Mouse (Mus musculus) intestine, postnatal 0 days (tissue): Measurements from ENCODE around the gene Gm17654. TPM values are rescaled to one million over a fixed set of nuclear protein-coding genes. Genes with fewer than 3 reads are reported as not detected.
"Not testable (repeated sequence)": the region's sequence is repeated elsewhere in the genome, so short reads cannot be mapped to it uniquely, and the experiment has no call there.

ENCODE experiments used
- ATAC-seq: fragments of 200-750 bp; cut with Nextera tagmentation; 2 replicates; pipeline ENCODE4 v1.8.0; 2017; ENCODE audit warnings: mild to moderate bottlenecking, moderate TSS enrichment, moderate library complexity
- H3K27ac ChIP-seq: fragments of 300-500 bp; sonication (generic); 2 replicates; pipeline ENCODE4 v1.5.1; 2014; ENCODE audit warnings: mild to moderate bottlenecking, low read depth, low read length, moderate library complexity
- H3K27me3 ChIP-seq: fragments of 300-500 bp; sonication (generic); replicated peaks from 2 replicates; pipeline ENCODE4 v1.6.1; 2014; ENCODE audit warnings: low read length, mixed read lengths; ENCODE audit not compliant: control insufficient read depth, insufficient read depth
- H3K36me3 ChIP-seq: fragments of 300-500 bp; sonication (generic); 2 replicates; pipeline ENCODE4 v1.6.1; 2014; ENCODE audit warnings: mild to moderate bottlenecking, moderate library complexity; ENCODE audit not compliant: control insufficient read depth, insufficient read depth
- H3K4me1 ChIP-seq: fragments of 300-500 bp; sonication (generic); replicated peaks from 2 replicates; pipeline ENCODE4 v1.6.1; 2014; ENCODE audit warnings: antibody characterized with exemption, low read length, mixed read lengths; ENCODE audit not compliant: control insufficient read depth, insufficient read depth
- H3K4me2 ChIP-seq: fragments of 300-500 bp; sonication (generic); replicated peaks from 2 replicates; pipeline ENCODE4 v1.6.1; 2014; ENCODE audit warnings: low read depth, mild to moderate bottlenecking, moderate library complexity
- H3K4me3 ChIP-seq: fragments of 300-500 bp; sonication (generic); 2 replicates; pipeline ENCODE4 v1.5.1; 2014; ENCODE audit warnings: low read depth, low read length
- H3K9ac ChIP-seq: fragments of 300-500 bp; sonication (generic); 2 replicates; pipeline ENCODE4 v1.6.1; 2014; ENCODE audit warnings: mild to moderate bottlenecking, low read depth, low read length
- H3K9me3 ChIP-seq: fragments of 300-500 bp; sonication (generic); 2 replicates; pipeline ENCODE4 v1.6.1; 2016; ENCODE audit warnings: mixed run types; ENCODE audit not compliant: control insufficient read depth
- WGBS: fragments of 180-500 bp; shearing (Covaris S2); extraction: QIAGEN DNeasy Blood & Tissue Kit; methylation state at CpG from one replicate; pipeline ENCODE4 v1.1.7; 2014; 5-methylcytosine and 5-hydroxymethylcytosine counted together
- polyA plus RNA-seq: library from polyadenylated mRNA; unstranded; fragments of >200 nt; fragmentation: Nextera tagmentation; extraction: Ambion mirVana; gene quantifications from 2 replicates; pipeline ENCODE4 v1.2.1, GENCODE M21; 2015

The Gm17654 gene
- not detected in 2 replicates for polyA plus RNA-seq

GRCm38 (mm10) chr14:43579046-43579445 lies at the start of gene Gm17654:
Gene Gm17654 (minus strand): TSS chr14:43579146.
- not testable (repeated sequence) for H3K9ac ChIP-seq, H3K9me3 ChIP-seq, H3K4me3 ChIP-seq, ATAC-seq, H3K4me1 ChIP-seq, H3K36me3 ChIP-seq, H3K4me2 ChIP-seq, H3K27me3 ChIP-seq, H3K27ac ChIP-seq
- 85% methylated on average over 1 of the region's 2 CpGs for WGBS

- not testable (repeated sequence) for H3K27ac ChIP-seq, H3K4me3 ChIP-seq, H3K4me2 ChIP-seq, H3K9ac ChIP-seq, H3K27me3 ChIP-seq, H3K36me3 ChIP-seq, H3K9me3 ChIP-seq, ATAC-seq, H3K4me1 ChIP-seq
These were observed 29.0 kb upstream of the Gm17654 start, which contains the start of gene Gm10375 for GRCm38 (mm10) chr14:43607913-43608312. Gene Gm10375 (minus strand): TSS chr14:43608013.

GRCm38 (mm10) chr14:43577969-43578368 lies 977 bp downstream of the Gm17654 start:
- not testable (repeated sequence) for ATAC-seq
- WGBS: 80% methylated on average over 4 of the region's 4 CpGs

GRCm38 (mm10) chr14:43552271-43552670 lies 26.7 kb downstream of the Gm17654 start:
- H3K4me1 ChIP-seq, ATAC-seq, H3K27ac ChIP-seq, H3K4me3 ChIP-seq, H3K9me3 ChIP-seq, H3K4me2 ChIP-seq, H3K36me3 ChIP-seq, H3K9ac ChIP-seq, H3K27me3 ChIP-seq: not testable (repeated sequence)
- 85% methylated on average over 2 of the region's 2 CpGs for WGBS

More at GRCm38 (mm10) chr14:43577969-43578368, 977 bp downstream of the Gm17654 start:
- not testable (repeated sequence) for H3K27me3 ChIP-seq, H3K4me3 ChIP-seq, H3K4me2 ChIP-seq, H3K4me1 ChIP-seq, H3K36me3 ChIP-seq, H3K27ac ChIP-seq, H3K9ac ChIP-seq, H3K9me3 ChIP-seq

GRCm38 (mm10) chr14:43546281-43546680 lies 32.7 kb downstream of the Gm17654 start:
- not testable (repeated sequence) for H3K27ac ChIP-seq, H3K9ac ChIP-seq, H3K9me3 ChIP-seq, H3K4me3 ChIP-seq, H3K36me3 ChIP-seq, ATAC-seq, H3K4me1 ChIP-seq, H3K4me2 ChIP-seq, H3K27me3 ChIP-seq

- H3K27me3 ChIP-seq, H3K9ac ChIP-seq, H3K9me3 ChIP-seq, H3K27ac ChIP-seq, H3K4me2 ChIP-seq, H3K4me1 ChIP-seq, ATAC-seq, H3K36me3 ChIP-seq, H3K4me3 ChIP-seq: not testable (repeated sequence)
- WGBS: 89% methylated on average over 1 of the region's 2 CpGs
These were observed 35.7 kb downstream of the Gm17654 start, which contains the start of gene Gm5799 for GRCm38 (mm10) chr14:43543276-43543675. Gene Gm5799 (plus strand): TSS chr14:43543576.

- H3K4me2 ChIP-seq, H3K9ac ChIP-seq, ATAC-seq, H3K9me3 ChIP-seq, H3K36me3 ChIP-seq, H3K27ac ChIP-seq, H3K4me3 ChIP-seq, H3K4me1 ChIP-seq, H3K27me3 ChIP-seq: not testable (repeated sequence)
- 68% methylated on average over 2 of the region's 2 CpGs for WGBS
These were observed 40.8 kb downstream of the Gm17654 start for GRCm38 (mm10) chr14:43538144-43538543.

- H3K4me3 ChIP-seq: not testable (repeated sequence)
These were observed 46.6 kb downstream of the Gm17654 start for GRCm38 (mm10) chr14:43532387-43532786.

GRCm38 (mm10) chr14:43532011-43532383 lies 46.9 kb downstream of the Gm17654 start:
- not testable (repeated sequence) for H3K36me3 ChIP-seq, H3K9me3 ChIP-seq, H3K4me2 ChIP-seq, H3K27me3 ChIP-seq, H3K9ac ChIP-seq, ATAC-seq, H3K4me1 ChIP-seq, H3K27ac ChIP-seq, H3K4me3 ChIP-seq
- WGBS: no CpG with 5 or more reads among the region's 6 CpGs

More at GRCm38 (mm10) chr14:43532387-43532786, 46.6 kb downstream of the Gm17654 start:
- WGBS: 36% methylated on average over 5 of the region's 6 CpGs
- not testable (repeated sequence) for H3K9me3 ChIP-seq, ATAC-seq, H3K27me3 ChIP-seq, H3K4me1 ChIP-seq, H3K9ac ChIP-seq, H3K27ac ChIP-seq, H3K4me2 ChIP-seq, H3K36me3 ChIP-seq
